Comparison of ENCODE assay signal across 26 mouse cellular contexts in the genomic region with DNA sequence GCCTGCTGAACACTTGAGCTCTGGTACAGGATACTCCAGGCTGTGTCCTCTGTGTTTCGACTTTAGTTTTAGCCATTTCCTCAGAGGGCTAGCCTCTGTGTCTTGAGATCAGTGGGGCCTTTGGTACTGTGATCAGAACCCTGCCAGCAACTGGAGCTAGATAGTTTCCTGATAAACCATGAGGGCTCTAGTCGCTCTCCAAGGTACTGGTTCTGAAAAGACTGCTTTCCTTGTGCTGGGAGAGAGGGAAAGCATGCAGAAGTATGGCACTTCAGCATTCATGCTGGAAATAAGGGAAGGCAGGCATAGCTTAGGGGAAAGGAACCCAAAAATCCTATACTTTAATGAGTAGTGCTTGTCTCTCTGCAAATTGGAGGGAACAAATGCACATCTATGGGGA.
DNase-seq lines count a peak whose midpoint lies in the region; ATAC-seq and TF ChIP-seq lines count a peak whose summit lies in the region.
"Had no signal": no experiment of that assay in that cellular context is flagged by ENCODE, and none has a peak within 500 bp of the region (broad histone marks: within the 10 kb centered on the region; RNA-seq: fewer than 3 reads in every experiment).

No protein-coding gene starts in this region.

- H3K9me3 ChIP-seq in ES-E14 (ENCODE audit: control insufficient read depth, insufficient read depth, low read depth, low read length), result no peaks in the 10 kb centered on the region
- no peaks in the 10 kb centered on the region for H3K9me3 ChIP-seq in embryonic facial prominence, embryonic 14.5 days (ENCODE audit: control insufficient read depth, low read length)
- no peaks in the 10 kb centered on the region for H3K9me3 ChIP-seq in midbrain, embryonic 14.5 days (ENCODE audit: control insufficient read depth, low read length)
- H3K9me3 ChIP-seq: forebrain, embryonic 13.5 days; heart, embryonic 13.5 days; hindbrain, embryonic 15.5 days; limb, embryonic 13.5 days; neural tube, embryonic 15.5 days had no signal

- H3K9ac ChIP-seq in ES-E14 (ENCODE audit: insufficient read depth, low read depth, low read length, poor library complexity, severe bottlenecking), result no peak overlapping the region
- H3K9ac ChIP-seq in embryonic facial prominence, embryonic 14.5 days (ENCODE audit: low read depth, low read length), result no peak overlapping the region
- H3K9ac ChIP-seq in midbrain, embryonic 14.5 days (replicated peaks; ENCODE audit: low read length), result no peak overlapping the region
- H3K9ac ChIP-seq: forebrain, embryonic 13.5 days; heart, embryonic 13.5 days; hindbrain, embryonic 15.5 days; limb, embryonic 13.5 days; liver, embryonic 14.5 days; neural tube, embryonic 15.5 days had no signal

- ATAC-seq in embryonic facial prominence, embryonic 14.5 days (ENCODE audit: low read depth), result no peak
- no peak for ATAC-seq in erythroid progenitor cell, adult 5-6 weeks (replicated peaks; ENCODE audit: low FRiP score, poor library complexity, severe bottlenecking)
- no peak for ATAC-seq in midbrain, embryonic 14.5 days (ENCODE audit: low FRiP score, low TSS enrichment)
- ATAC-seq: CD4-positive, CD25-positive, alpha-beta regulatory T cell, adult 4 months; forebrain, embryonic 13.5 days; intestine, postnatal 0 days; lung, postnatal 0 days; midbrain, embryonic 16.5 days had no signal

- no peaks in the 10 kb centered on the region for H3K4me1 ChIP-seq in ES-E14 (ENCODE audit: control insufficient read depth in 2 of 2, insufficient read depth in 2 of 2, low read length in 2 of 2, poor library complexity in 1 of 2)
- no peaks in the 10 kb centered on the region for H3K4me1 ChIP-seq in embryonic facial prominence, embryonic 14.5 days (ENCODE audit: control insufficient read depth, insufficient read depth, low read length)
- no peaks in the 10 kb centered on the region for H3K4me1 ChIP-seq in midbrain, embryonic 14.5 days (ENCODE audit: control insufficient read depth, insufficient read depth, low read length)
- H3K4me1 ChIP-seq: forebrain, embryonic 13.5 days; heart, embryonic 13.5 days; hindbrain, embryonic 15.5 days; limb, embryonic 13.5 days; neural tube, embryonic 15.5 days had no signal

- no peaks in the 10 kb centered on the region for H3K36me3 ChIP-seq in ES-E14 (ENCODE audit: control insufficient read depth, insufficient read depth, low read length, poor library complexity, severe bottlenecking)
- no peaks in the 10 kb centered on the region for H3K36me3 ChIP-seq in embryonic facial prominence, embryonic 14.5 days (ENCODE audit: control insufficient read depth, insufficient read depth, low read length)
- H3K36me3 ChIP-seq in midbrain, embryonic 14.5 days (ENCODE audit: control insufficient read depth, insufficient read depth, low read length), result no peaks in the 10 kb centered on the region
- H3K36me3 ChIP-seq: heart, embryonic 13.5 days; hindbrain, embryonic 15.5 days; limb, embryonic 13.5 days had no signal

- in situ Hi-C loops in ES-E14 (cut with MboI; ENCODE audit: low sequenced_read_pairs in 2 of 2, unreplicated experiment in 2 of 2), result no loop called here

- 64% methylated on average over 2 of the region's 2 CpGs for whole genome bisulfite sequencing in embryonic facial prominence, embryonic 14.5 days
- 80% methylated on average over 2 of the region's 2 CpGs for WGBS in midbrain, embryonic 14.5 days

- no peak overlapping the region for H3K4me3 ChIP-seq in ES-E14 (ENCODE audit: insufficient read depth in 1 of 2, low read depth in 1 of 2, low read length in 2 of 2, poor library complexity in 1 of 2, severe bottlenecking in 1 of 2)
- H3K4me3 ChIP-seq in embryonic facial prominence, embryonic 14.5 days (ENCODE audit: low read depth, low read length), result no peak overlapping the region
- no peak overlapping the region for H3K4me3 ChIP-seq in midbrain, embryonic 14.5 days (replicated peaks; ENCODE audit: low read depth, low read length)
- H3K4me3 ChIP-seq: forebrain, embryonic 13.5 days; heart, embryonic 13.5 days; hindbrain, embryonic 15.5 days; left cerebral cortex, adult 2 months; limb, embryonic 13.5 days; neural tube, embryonic 15.5 days had no signal

- no peak overlapping the region for H3K27ac ChIP-seq in ES-E14 (ENCODE audit: insufficient read depth, low read depth, low read length, poor library complexity, severe bottlenecking)
- no peak overlapping the region for H3K27ac ChIP-seq in embryonic facial prominence, embryonic 14.5 days (replicated peaks; ENCODE audit: low read depth, low read length)
- H3K27ac ChIP-seq in midbrain, embryonic 14.5 days (replicated peaks; ENCODE audit: low read depth, low read length), result no peak overlapping the region
- H3K27ac ChIP-seq: forebrain, embryonic 13.5 days; heart, embryonic 13.5 days; hindbrain, embryonic 15.5 days; left cerebral cortex, adult 2 months; limb, embryonic 13.5 days; liver, embryonic 14.5 days had no signal

- H3K4me2 ChIP-seq in embryonic facial prominence, embryonic 14.5 days (ENCODE audit: low read depth, low read length), result no peak overlapping the region
- no peak overlapping the region for H3K4me2 ChIP-seq in midbrain, embryonic 14.5 days (ENCODE audit: low read length)
- H3K4me2 ChIP-seq: forebrain, embryonic 13.5 days; heart, embryonic 13.5 days; hindbrain, embryonic 15.5 days; limb, embryonic 13.5 days; neural tube, embryonic 15.5 days had no signal

- no peaks in the 10 kb centered on the region for H3K27me3 ChIP-seq in embryonic facial prominence, embryonic 14.5 days (replicated peaks; ENCODE audit: control insufficient read depth, insufficient read depth, low read length)
- H3K27me3 ChIP-seq in midbrain, embryonic 14.5 days (ENCODE audit: control insufficient read depth, insufficient read depth, low read length), result no peaks in the 10 kb centered on the region
- H3K27me3 ChIP-seq: forebrain, embryonic 13.5 days; heart, embryonic 13.5 days; hindbrain, embryonic 15.5 days; limb, embryonic 13.5 days; neural tube, embryonic 15.5 days had no signal

- DNase-seq in kidney, postnatal 10 days, result peak; percentile 5
- DNase-seq in kidney, adult 9 months, result no peak
- DNase-seq in ES-E14 (ENCODE audit: low read depth, low spot score) (peak; percentile 36), R1 (ENCODE audit: low read depth, low spot score) (peak; percentile 41)
- peak; percentile 28 for DNase-seq in embryonic facial prominence, embryonic 14.5 days (ENCODE audit: low spot score)
- DNase-seq in left cerebral cortex, adult 8-10 months (ENCODE audit: low spot score in 2 of 2), result no peak
- no peak for DNase-seq in midbrain, embryonic 14.5 days
- DNase-seq: adrenal gland, postnatal 36 days; cerebellum, adult 8-10 months; gastrocnemius, postnatal 14 days; heart, adult 18-20 months; kidney, postnatal 25 days; right cerebral cortex, postnatal 4 days; thymus, adult 2 months had no signal

TF ChIP-seq in ES-E14, 5 proteins besides CTCF, POLR2A, EP300 and RAD21:
- no peak for TF ChIP-seq HCFC1 (IDR thresholded peaks at IDR 0.05; ENCODE audit: borderline replicate concordance, insufficient read depth, low read length)
- no peak for TF ChIP-seq ZC3H11A (IDR thresholded peaks at IDR 0.05; ENCODE audit: borderline replicate concordance, low read depth, low read length)
- TF ChIP-seq CHD2 (IDR thresholded peaks at IDR 0.05; ENCODE audit: low read depth, low read length), result no peak
- no peak for TF ChIP-seq ZNF384 (IDR thresholded peaks at IDR 0.05; ENCODE audit: low read depth, low read length)
- no peak for TF ChIP-seq MAFK (IDR thresholded peaks at IDR 0.05; ENCODE audit: insufficient read depth, low read depth, low read length)

Comparison
In these comparisons a context has a peak if more than half of its experiments do, and no peak if none do; other contexts are left out.
1. DNase-seq: peak in kidney, postnatal 10 days (single experiment), ES-E14 (single experiment), R1 (single experiment) and embryonic facial prominence, embryonic 14.5 days (single experiment); none in kidney, adult 9 months (single experiment), left cerebral cortex, adult 8-10 months (0 of 2) and midbrain, embryonic 14.5 days (single experiment).